In the genomic region with DNA sequence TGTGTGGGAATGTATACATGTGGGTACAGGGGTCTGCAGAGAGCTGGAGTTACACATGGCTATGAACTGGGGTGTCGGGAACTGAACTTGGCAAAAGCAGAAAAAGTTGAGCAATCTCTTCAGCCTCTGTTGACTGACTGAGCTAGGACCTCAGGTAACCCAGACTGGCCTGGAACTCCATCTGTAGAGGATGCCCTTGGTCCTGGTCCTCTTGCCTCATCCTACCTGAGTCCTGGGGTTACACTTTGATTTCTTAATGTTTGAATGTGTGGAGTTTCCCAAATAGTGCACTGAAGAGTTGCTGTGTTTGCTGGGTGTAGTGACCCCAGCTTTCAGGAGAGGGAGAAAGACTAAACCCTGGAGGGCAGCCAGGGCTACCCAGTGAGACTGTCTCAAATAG, we compare ENCODE assay signal across 28 mouse cellular contexts. TPM values are rescaled to one million over a fixed set of nuclear protein-coding genes. Genes with fewer than 3 reads are reported as not detected.
DNase-seq lines count a peak whose midpoint lies in the region; ATAC-seq and TF ChIP-seq lines count a peak whose summit lies in the region.
"Had no signal": no experiment of that assay in that cellular context is flagged by ENCODE, and none has a peak within 500 bp of the region (broad histone marks: within the 10 kb centered on the region; RNA-seq: fewer than 3 reads in every experiment).

No protein-coding gene starts in this region.

- H3K27me3 ChIP-seq in liver, embryonic 13.5 days = peaks cover 52% of the 10 kb centered on the region
- H3K27me3 ChIP-seq in liver, embryonic 11.5 days (replicated peaks; ENCODE audit: control insufficient read depth, insufficient read depth, low read length) = peaks cover 21% of the 10 kb centered on the region
- H3K27me3 ChIP-seq in thymus, adult 2 months (ENCODE audit: control insufficient read depth, insufficient read depth, low read length) = no peaks in the 10 kb centered on the region

- H3K4me2 ChIP-seq in liver, embryonic 13.5 days = no peak overlapping the region
- no peak overlapping the region for H3K4me2 ChIP-seq in liver, embryonic 11.5 days
- H3K4me2 ChIP-seq: forebrain, embryonic 13.5 days; heart, embryonic 11.5 days; hindbrain, embryonic 12.5 days; hindbrain, embryonic 15.5 days had no signal

- TF ChIP-seq POLR2A in thymus, adult 2 months (IDR thresholded peaks at IDR 0.05; ENCODE audit: control insufficient read depth, extremely low read depth, insufficient read depth, low read length, poor library complexity) = no peak

- peak; percentile 15 for DNase-seq in adrenal gland, adult 2 months
- DNase-seq in adrenal gland, postnatal 25 days = no peak
- DNase-seq in liver, embryonic 13.5 days = no peak
- DNase-seq in liver, embryonic 11.5 days (ENCODE audit: low spot score) = no peak
- no peak for DNase-seq in thymus, adult 2 months
- no peak for DNase-seq in thymus, postnatal 0 days (ENCODE audit: low spot score)
- no peak for DNase-seq in retina, embryonic 14.5 days (ENCODE audit: low spot score)
- DNase-seq: adrenal gland, postnatal 10 days; cerebellum, adult 11 months; cerebellum, adult 2 months; cerebellum, postnatal 10 days; cerebellum, postnatal 36 days; gastrocnemius, postnatal 10 days; gastrocnemius, postnatal 36 days had no signal

- no peak overlapping the region for H3K9ac ChIP-seq in liver, embryonic 13.5 days
- no peak overlapping the region for H3K9ac ChIP-seq in liver, embryonic 11.5 days (ENCODE audit: low read depth, low read length)
- H3K9ac ChIP-seq: forebrain, embryonic 13.5 days; hindbrain, embryonic 12.5 days; hindbrain, embryonic 15.5 days had no signal

- peak; percentile 67 for ATAC-seq in liver, embryonic 13.5 days (ENCODE audit: low read depth)
- ATAC-seq in liver, embryonic 11.5 days (replicated peaks; ENCODE audit: low FRiP score) = no peak
- ATAC-seq: forebrain, embryonic 13.5 days; forebrain, embryonic 16.5 days had no signal

- H3K4me3 ChIP-seq in liver, embryonic 13.5 days (replicated peaks) = no peak overlapping the region
- H3K4me3 ChIP-seq in liver, embryonic 11.5 days (ENCODE audit: low read depth, low read length) = no peak overlapping the region
- no peak overlapping the region for H3K4me3 ChIP-seq in thymus, adult 2 months (ENCODE audit: control insufficient read depth, insufficient read depth, low read length)
- H3K4me3 ChIP-seq: forebrain, embryonic 10.5 days; forebrain, embryonic 13.5 days; heart, adult 2 months; hindbrain, embryonic 12.5 days; hindbrain, embryonic 15.5 days had no signal

- H3K36me3 ChIP-seq in liver, embryonic 13.5 days = no peaks in the 10 kb centered on the region
- H3K36me3 ChIP-seq in liver, embryonic 11.5 days (ENCODE audit: control insufficient read depth, insufficient read depth, low read length) = no peaks in the 10 kb centered on the region
- no peaks in the 10 kb centered on the region for H3K36me3 ChIP-seq in thymus, adult 2 months (ENCODE audit: control insufficient read depth, insufficient read depth, low read length)
- H3K36me3 ChIP-seq: forebrain, embryonic 10.5 days; hindbrain, embryonic 12.5 days; hindbrain, embryonic 15.5 days had no signal

- 60% methylated on average over 1 of the region's 1 CpGs for WGBS in liver, embryonic 13.5 days (ENCODE audit: insufficient replicate concordance)
- 85% methylated on average over 1 of the region's 1 CpGs for WGBS in liver, embryonic 11.5 days
- 92% methylated on average over 1 of the region's 1 CpGs for WGBS in thymus, adult 2 months

- no peaks in the 10 kb centered on the region for H3K9me3 ChIP-seq in liver, embryonic 13.5 days (replicated peaks)
- H3K9me3 ChIP-seq in liver, embryonic 11.5 days (ENCODE audit: control insufficient read depth, low read length) = no peaks in the 10 kb centered on the region
- H3K9me3 ChIP-seq: forebrain, embryonic 10.5 days; forebrain, embryonic 13.5 days; hindbrain, embryonic 12.5 days; hindbrain, embryonic 15.5 days had no signal

- no peak overlapping the region for H3K27ac ChIP-seq in liver, embryonic 13.5 days
- no peak overlapping the region for H3K27ac ChIP-seq in liver, embryonic 11.5 days (ENCODE audit: low read depth, low read length)
- H3K27ac ChIP-seq in thymus, adult 2 months (ENCODE audit: control insufficient read depth, insufficient read depth, low read length) = peak overlapping the region; percentile 15; the same call in 1 of the 2 replicates
- H3K27ac ChIP-seq: forebrain, embryonic 10.5 days; forebrain, embryonic 13.5 days; heart, adult 2 months; hindbrain, embryonic 12.5 days; hindbrain, embryonic 15.5 days had no signal

- TF ChIP-seq CTCF in thymus, adult 2 months (IDR thresholded peaks at IDR 0.05; ENCODE audit: borderline replicate concordance, control insufficient read depth, extremely low read depth, insufficient read depth, low read length, poor library complexity) = no peak

- peaks cover 18% of the 10 kb centered on the region for H3K4me1 ChIP-seq in liver, embryonic 13.5 days (replicated peaks)
- H3K4me1 ChIP-seq in liver, embryonic 11.5 days (replicated peaks; ENCODE audit: control insufficient read depth, insufficient read depth, low read length) = peaks cover 7% of the 10 kb centered on the region
- H3K4me1 ChIP-seq in thymus, adult 2 months (replicated peaks; ENCODE audit: control insufficient read depth, insufficient read depth, low read length) = peaks cover 22% of the 10 kb centered on the region

RNA-seq across cellular contexts. Expression of gene Gm12248, which starts 2.6 kb away (rescaled TPM):
- total RNA-seq in adrenal gland, adult 2 months (2021) = 1 to 10 TPM in 1 of 2 experiments, not detected in 1; 3.9 TPM
- polyA plus RNA-seq in adrenal gland, adult 2 months (2012; rRNA removed) = 2.9 and 4.4 TPM in 2 replicates
- 1.0 and 1.7 TPM in 2 replicates for total RNA-seq in adrenal gland, postnatal 25 days (2021)
- not detected in 2 replicates for polyA plus RNA-seq in liver, embryonic 13.5 days (2015; fragmentation: Nextera tagmentation; extraction: Ambion mirVana)
- not detected in 2 replicates for polyA plus RNA-seq in liver, embryonic 11.5 days (2014; fragmentation: Nextera tagmentation; extraction: Ambion mirVana)
- polyA plus RNA-seq in thymus, adult 2 months (2012; rRNA removed) = 0.32 and 0.59 TPM in 2 replicates
- 0.12 and 0.38 TPM in 2 replicates for polyA plus RNA-seq in thymus, postnatal 0 days (2015; fragmentation: Nextera tagmentation; extraction: Ambion mirVana)
- total RNA-seq: adrenal gland, postnatal 10 days; gastrocnemius, adult 18-20 months; gastrocnemius, postnatal 10 days; gastrocnemius, postnatal 36 days; heart, adult 2 months; heart, postnatal 25 days; hematopoietic stem cell, adult 5-6 weeks had no signal
- polyA plus RNA-seq: cerebellum, adult 2 months; embryonic facial prominence, embryonic 11.5 days; embryonic facial prominence, embryonic 14.5 days; forebrain, embryonic 10.5 days; forebrain, embryonic 16.5 days; heart, adult 2 months; heart, embryonic 11.5 days; heart, embryonic 14.5 days; heart, postnatal 0 days had no signal

RNA-seq across cellular contexts. Expression of gene Cnot8, which starts 8.4 kb away (rescaled TPM):
- total RNA-seq in adrenal gland, adult 2 months (2021) = 10 to 100 TPM; 46.7 to 49.6 TPM
- polyA plus RNA-seq in adrenal gland, adult 2 months (2012; rRNA removed) = 25.3 and 29.8 TPM in 2 replicates
- total RNA-seq in adrenal gland, postnatal 25 days (2021) = 54.1 and 65.5 TPM in 2 replicates
- polyA plus RNA-seq in liver, embryonic 13.5 days (2015; fragmentation: Nextera tagmentation; extraction: Ambion mirVana) = 39.8 and 44.9 TPM in 2 replicates
- polyA plus RNA-seq in liver, embryonic 11.5 days (2014; fragmentation: Nextera tagmentation; extraction: Ambion mirVana) = 75.7 and 77.6 TPM in 2 replicates
- 158 and 192 TPM in 2 replicates for polyA plus RNA-seq in thymus, adult 2 months (2012; rRNA removed)
- 155 TPM in 2 replicates for polyA plus RNA-seq in thymus, postnatal 0 days (2015; fragmentation: Nextera tagmentation; extraction: Ambion mirVana)
